Mouse (Mus musculus) adrenal gland, postnatal 10 days (tissue): ENCODE results near the gene A830031A19Rik. TPM values are rescaled to one million over a fixed set of nuclear protein-coding genes. Genes with fewer than 3 reads are reported as not detected.

Source experiments
- DNase-seq: peaks from one replicate; pipeline ENCODE4 v3.0.0; 2021; ENCODE audit warnings: mixed read lengths
- microRNA-seq: library from miRNA; unstranded; fragments of <30 nt; microRNA quantifications from one replicate; pipeline ENCODE4 v1.2.0, GENCODE M21; 2021
- total RNA-seq, 2 experiments: library from RNA; stranded (reverse); gene quantifications; 2 replicates each; pipeline ENCODE4 v1.2.3; 2021

The A830031A19Rik gene
- total RNA-seq, 2 experiments from 2014 or later, result not detected

GRCm38 (mm10) chr11:24008244-24008643, 66.6 kb downstream of the A830031A19Rik start:
- DNase-seq, result peak; percentile 8

GRCm38 (mm10) chr11:24005445-24006156, 69.3 kb downstream of the A830031A19Rik start:
- DNase-seq, result no peak

- no peak for DNase-seq
Observed at GRCm38 (mm10) chr11:24000675-24001074, 74.2 kb downstream of the A830031A19Rik start.

Small RNAs within 50 kb of the gene (microRNA-seq; reads per million reads assigned to microRNA genes)
- not detected for gene Gm44381

Other genes starting within 250 kb of the A830031A19Rik start
- gene Papolg, start 179.8 kb downstream of the A830031A19Rik start, total RNA-seq, result 10 to 100 TPM in 1 of 2 experiments, 1 to 10 TPM in 1; 9.8 to 11.1 TPM
- 1 to 10 TPM; 3.3 to 4.8 TPM for gene Bcl11a, start 3.0 kb upstream of the A830031A19Rik start, total RNA-seq